Mouse (Mus musculus): Measurements from ENCODE around the gene Arhgef11. TPM values are rescaled to one million over a fixed set of nuclear protein-coding genes. Genes with fewer than 3 reads are reported as not detected.

The Arhgef11 gene
- total RNA-seq, 2 experiments from 2014 or later: 53.5 to 53.8 TPM

GRCm38 (mm10) chr3:87783282-87784023 is 166.1 kb downstream of the Arhgef11 start:
- intact Hi-C loops (cut with DNase I): no loop called here
- no peak for DNase-seq (ENCODE audit: low spot score in 2 of 2)

DNA sequence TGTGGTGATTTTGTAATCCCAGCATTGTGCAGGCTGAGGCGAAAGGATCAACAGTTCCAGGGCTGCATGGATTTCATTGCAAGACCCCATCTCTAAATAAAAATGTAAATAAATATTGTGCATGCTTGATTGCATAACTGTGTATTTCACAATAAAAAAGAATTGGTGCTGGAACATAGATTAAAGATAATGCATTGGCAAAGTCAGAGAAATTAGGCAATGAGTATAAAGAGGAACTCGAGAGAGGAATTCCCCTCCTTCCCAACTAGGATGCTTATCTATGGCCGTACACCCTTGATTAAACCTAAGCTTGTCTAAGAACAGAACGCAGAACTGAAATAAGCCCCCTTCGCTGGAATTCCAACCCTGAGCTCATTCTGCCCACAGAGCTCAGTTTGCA is 167.8 kb downstream of the Arhgef11 start:
- intact Hi-C loops (cut with DNase I): no loop called here
- no peak for DNase-seq (ENCODE audit: low spot score in 2 of 2)

DNA sequence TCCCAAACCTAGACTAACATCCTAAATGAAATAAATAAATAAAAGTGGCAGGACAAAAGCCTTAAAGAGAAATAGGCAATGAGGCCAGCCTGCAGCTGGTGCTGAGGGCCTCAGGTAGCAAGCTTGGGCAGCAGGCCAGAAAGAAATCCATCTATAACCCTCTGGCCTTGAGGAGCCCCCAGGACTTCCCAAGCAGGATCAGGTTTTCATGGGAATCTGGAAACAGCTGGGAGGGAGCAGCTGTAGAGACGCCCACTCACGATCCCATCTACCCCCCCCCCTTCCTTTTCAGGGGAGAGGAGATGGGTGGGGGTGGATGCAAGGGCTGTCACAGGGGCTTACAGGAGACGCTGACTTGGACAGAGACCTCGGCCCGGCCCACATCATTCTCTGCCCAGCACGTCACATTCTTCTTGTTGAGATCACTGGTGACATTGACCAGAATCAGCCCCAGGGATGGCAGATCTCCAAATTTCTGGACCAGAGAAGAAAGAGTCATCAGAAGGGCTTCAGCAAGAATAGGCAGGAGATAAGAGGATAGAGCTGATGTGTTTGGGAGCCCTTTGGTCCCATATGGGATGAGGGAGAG is 168.4 kb downstream of the Arhgef11 start:
- DNase-seq (ENCODE audit: low spot score in 2 of 2): no peak
- intact Hi-C loops (cut with DNase I): no loop called here

Small RNA genes within 50 kb of the gene (microRNA-seq; reads per million reads assigned to microRNA genes)
- 0 reads per million in 2 experiments for gene Gm24109

Other genes starting within 250 kb of the Arhgef11 start
- gene Fcrl1, start 241.2 kb upstream of the Arhgef11 start, total RNA-seq (2021): under 1 TPM in 1 of 2 experiments, not detected in 1; 0.68 TPM
- gene Fcrl5, start 181.8 kb upstream of the Arhgef11 start, total RNA-seq (2021): under 1 TPM in 1 of 2 experiments, not detected in 1; 0.17 TPM
- gene Etv3, start 92.2 kb upstream of the Arhgef11 start, total RNA-seq (2021): 10 to 100 TPM; 16.8 to 18.7 TPM
- gene Lrrc71, start 131.1 kb downstream of the Arhgef11 start, total RNA-seq (2021): under 1 TPM; 0.21 to 0.55 TPM
- gene Ntrk1, start 177.6 kb downstream of the Arhgef11 start, total RNA-seq (2021): under 1 TPM in 1 of 2 experiments, not detected in 1; 0.61 TPM
- under 1 TPM; 0.57 to 0.66 TPM for gene Insrr, start 179.4 kb downstream of the Arhgef11 start, total RNA-seq (2021)
- gene Pear1, start 206.7 kb downstream of the Arhgef11 start, total RNA-seq (2021): 1 to 10 TPM; 7.3 to 9.1 TPM
- gene Sh2d2a, start 229.2 kb downstream of the Arhgef11 start, total RNA-seq (2021): not detected

Data from left cerebral cortex, postnatal 14 days (tissue).